Mouse (Mus musculus) adrenal gland, postnatal 14 days (tissue): ENCODE results near the gene Socs4. TPM values are rescaled to one million over a fixed set of nuclear protein-coding genes. Genes with fewer than 3 reads are reported as not detected.
"Not testable (repeated sequence)": the region's sequence is repeated elsewhere in the genome, so short reads cannot be mapped to it uniquely, and the experiment has no call there.

Experiments used
- DNase-seq: peaks from one replicate; pipeline ENCODE4 v3.0.0; 2021; ENCODE audit warnings: mixed read lengths
- total RNA-seq: library from RNA; stranded (reverse); gene quantifications from 2 replicates; pipeline ENCODE4 v1.2.3, GENCODE M21; 2021

The Socs4 gene
- total RNA-seq, 1 experiment from 2014 or later: 24.2 TPM

DNA sequence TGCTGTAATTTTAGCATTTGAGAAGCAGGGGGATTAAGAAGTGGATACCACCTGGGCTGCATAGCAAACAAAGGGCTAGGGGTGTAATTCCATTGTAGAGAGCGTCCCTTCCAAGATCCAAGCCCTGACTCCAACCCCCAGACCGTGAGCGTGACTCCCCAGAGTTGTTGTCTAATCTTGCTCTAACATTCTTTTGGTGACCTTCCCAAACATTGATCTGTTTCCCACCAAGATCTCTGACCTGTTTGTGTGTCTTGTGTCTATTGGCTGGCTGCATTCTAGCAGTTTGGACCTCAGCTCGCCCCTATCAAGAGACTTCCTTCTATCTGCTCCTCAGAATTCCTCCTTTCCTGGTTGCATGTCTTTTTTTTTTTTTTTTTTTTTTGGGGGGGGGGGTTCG is 10.3 kb downstream of the Socs4 start:
- no peak for DNase-seq

DNA sequence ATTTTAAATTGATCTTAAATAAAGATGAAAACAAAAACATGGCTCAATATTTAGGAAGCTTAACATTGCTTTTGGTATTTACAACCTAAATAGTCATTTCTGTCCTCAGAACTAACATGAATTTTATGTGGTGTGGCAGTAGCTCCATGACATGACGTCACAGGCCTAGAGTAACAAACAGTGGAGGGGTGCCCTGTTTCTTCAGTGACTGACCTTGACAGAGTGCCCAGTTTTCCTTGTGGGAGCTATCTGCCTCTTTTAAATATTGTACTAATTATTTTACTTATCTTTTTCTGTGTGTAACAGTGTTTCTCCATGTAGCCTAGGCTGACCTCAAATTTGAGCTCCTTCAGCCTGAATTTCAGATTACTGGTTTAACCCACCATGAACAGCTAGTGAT is 15.0 kb downstream of the Socs4 start:
- DNase-seq: peak; percentile 51

DNA sequence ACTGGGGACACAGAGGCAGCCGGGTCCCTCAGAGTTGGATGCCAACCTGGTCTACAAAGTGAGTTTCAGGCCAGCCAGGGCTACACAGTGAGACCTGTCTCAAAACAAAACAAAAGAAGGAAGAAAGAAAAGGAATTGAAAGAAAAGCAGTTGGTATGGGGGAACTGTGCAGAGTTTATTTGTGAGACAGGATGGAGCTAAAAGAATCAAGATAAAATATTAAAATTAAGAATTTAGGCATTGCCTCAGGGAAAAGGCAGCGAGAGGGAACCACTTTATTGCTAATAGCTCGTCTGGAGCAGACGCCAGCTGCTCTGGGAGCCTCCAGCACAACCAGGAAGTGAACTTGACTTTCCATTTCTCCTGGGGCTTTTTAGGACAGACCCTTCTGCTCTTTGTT is 17.4 kb downstream of the Socs4 start:
- DNase-seq: no peak

DNA sequence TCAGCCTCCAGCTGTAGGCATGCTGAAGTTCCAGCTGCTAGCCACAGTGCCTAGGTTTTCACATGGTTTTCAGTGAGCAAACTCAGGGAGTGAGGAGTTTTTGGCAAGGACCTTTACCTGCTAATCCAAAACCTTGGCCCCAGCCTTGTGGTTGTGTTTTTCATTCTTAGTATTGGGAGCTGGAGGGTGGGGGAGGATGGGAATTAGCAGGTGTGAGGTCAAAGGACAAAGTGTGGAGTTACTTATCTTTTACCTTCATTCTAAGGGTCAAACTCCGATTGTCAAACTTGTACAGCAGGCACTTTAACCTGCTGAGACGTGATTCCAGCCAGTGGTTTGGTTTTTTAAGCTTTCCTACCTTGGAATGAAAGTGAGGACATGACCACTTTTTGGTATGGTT is 19.5 kb downstream of the Socs4 start:
- no peak for DNase-seq

DNA sequence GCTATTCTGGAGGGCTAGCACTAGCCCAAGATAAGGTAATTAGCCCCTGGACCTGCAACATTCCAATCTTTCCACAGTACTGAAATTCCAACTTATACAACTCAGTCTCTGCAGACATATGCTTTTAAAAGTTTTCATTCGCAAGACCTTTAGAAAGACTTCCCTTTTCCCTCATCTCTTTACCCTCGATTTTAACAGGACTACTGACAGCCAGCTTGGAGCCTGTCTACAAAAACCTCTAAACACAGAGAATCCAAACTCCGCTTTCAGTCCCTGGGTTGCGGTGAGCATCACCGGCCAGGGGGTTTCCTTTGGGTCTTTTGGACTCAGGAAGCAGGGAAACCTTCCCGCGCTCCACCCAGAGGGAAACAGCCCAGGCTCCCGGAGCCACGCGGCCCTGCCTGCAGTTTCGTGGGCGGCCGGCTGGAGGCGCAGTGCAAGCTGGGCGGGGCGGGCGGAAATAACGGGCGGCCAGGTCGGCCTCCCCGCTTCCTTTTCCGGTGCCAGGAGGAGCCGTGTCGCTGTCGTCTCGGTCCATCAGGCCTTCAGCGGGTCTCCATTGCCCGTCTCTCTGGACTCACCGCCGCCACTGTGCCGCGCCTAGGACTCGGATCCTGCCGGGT is 21.2 kb downstream of the Socs4 start, which contains the start of gene Mapk1ip1l:
Gene Mapk1ip1l (plus strand): TSS at position 482 of the 623 bp plus-strand sequence.
- DNase-seq: peak; percentile 97

DNA sequence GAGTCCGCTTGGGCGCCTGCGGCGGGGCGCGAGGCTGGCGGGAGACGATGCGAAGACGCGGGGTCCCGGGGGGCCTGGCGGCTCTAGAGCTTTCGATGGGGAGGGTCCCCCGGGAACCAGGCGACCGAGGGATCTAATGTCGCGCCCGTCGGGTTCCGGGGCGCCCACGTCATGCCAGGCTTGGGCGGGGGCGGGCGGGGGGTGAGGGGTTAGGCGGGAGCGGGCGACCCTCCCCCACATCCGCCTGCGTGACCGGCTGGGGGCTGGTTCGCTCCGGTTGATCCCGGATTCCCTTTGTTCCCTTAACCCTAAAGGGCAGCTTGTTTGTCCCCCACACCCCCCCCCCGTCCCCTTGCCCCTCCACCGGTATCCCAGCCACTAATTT is 21.7 kb downstream of the Socs4 start:
- no peak for DNase-seq

DNA sequence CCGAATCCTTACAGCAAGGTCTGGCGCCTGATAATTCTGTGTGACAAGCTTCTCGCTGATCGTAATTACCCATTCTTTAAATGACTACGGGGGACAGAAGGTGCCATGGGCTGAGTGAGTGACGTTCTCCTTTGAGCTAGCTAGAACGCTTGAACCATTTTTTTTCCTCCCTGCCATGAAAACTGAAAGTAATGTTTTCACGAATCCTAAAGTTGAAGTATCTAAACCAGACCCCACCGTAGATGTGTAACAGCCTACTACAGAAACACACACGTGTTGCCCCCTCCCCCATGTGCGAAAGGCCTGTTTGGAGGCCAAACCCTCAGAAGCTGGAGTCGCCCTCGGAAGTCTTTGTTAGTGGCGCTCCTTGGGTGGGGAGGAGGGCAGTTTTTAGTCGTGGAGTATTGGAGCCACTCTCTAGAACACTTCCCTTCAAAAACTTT is 22.1 kb downstream of the Socs4 start:
- DNase-seq: peak; percentile 62

DNA sequence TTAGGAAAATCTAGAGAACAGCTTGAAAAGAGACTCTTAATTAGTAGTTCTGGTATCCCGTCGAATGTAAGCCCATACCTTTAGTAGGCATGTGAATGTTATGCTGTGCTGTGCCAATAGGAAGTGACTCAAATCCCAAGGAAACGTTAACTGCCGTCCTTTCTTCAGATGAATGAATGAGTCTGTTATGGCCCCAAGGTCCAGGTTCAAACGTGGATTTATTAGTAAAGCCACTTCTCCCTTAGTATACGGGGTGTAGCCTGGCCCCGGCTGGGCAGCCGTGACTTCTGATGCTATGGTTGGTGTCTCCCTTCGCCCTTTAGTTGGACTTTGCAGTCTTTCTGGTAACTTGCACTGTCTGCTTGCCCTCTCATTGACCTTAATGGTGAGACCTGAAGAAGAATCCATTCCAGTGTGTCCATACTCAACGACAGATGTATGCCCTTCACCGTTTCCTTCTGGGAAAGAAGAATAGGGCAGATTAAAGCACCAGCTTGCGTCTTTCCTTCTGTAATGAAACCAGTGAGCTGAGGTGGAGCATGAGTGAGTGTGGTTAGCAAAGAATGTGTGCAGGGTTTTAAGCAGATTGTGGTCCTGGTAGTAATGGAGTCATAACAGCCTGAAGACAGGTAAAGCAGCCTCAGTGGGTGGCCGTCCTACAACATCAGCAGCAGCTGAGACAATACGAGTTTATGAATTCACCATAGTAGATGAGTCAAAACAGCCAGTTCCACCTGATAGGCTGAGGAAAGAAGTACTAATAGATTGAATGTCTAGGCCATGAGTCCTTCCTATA is 26.4 kb downstream of the Socs4 start:
- DNase-seq: no peak

DNA sequence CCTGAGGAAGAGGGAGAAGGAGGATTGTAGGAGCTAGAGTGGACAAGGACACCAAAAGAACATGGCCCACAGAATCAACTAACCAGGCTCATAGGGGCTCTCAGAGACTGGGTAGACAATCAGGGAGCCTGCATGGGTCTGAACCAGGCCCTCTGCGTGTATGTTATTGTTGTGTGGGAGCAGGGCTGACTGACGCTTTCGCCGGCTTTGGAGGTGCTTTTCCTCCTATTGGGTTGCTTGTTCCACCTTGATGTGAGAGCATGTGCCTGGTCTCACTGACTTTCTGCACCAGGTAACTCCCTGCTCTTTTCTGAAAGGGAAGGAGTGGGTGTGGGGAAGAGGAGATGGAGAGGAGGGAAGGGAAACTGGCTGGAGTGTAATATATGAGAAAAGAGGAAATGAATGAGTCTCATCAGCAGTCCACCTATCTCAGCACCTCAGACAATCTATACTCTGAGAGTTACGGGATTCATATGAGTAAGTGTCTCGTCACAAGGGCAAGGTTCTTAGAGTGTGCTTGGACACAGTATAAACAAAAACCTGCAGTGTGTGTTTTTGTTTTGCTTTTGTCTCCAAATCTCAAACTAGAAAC is 28.2 kb downstream of the Socs4 start:
- DNase-seq: no peak

DNA sequence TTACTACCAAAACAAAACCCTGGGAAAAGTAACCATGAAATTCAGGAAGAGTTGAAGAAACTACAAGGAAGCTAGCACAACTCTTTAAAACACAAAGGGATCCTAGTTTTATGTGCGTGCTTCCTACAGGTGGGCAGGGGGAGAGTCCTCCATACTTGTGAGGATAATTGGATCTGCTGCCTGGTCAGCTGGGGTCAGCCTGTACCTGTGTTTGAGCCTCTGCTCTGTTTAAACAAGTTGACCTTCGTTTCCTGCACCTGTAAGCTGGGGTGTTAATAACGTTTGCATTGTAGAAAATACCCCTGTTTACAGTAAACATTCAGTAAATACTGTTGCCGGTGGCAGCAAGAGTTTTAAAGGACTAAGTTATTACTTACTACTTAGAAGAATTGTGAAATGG is 29.2 kb downstream of the Socs4 start:
- no peak for DNase-seq

DNA sequence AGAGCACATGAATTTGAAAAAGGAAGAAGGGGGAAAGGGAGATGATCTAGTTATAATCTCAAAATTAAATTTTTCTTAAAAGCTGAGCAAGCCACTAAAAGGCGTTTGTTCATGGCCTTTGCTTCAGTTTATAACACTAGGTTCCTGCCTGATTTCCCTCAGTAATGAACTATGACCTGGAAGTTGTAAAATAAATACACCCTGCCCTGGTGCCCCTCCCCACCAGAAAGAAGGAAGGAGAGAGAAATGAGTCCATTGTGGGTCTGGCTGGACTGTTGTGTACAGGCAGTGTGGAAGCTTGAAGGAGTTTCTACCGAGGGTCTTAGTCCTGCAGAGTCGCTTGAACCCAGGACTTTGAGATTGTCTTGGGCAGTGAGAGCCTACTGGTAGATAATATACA is 30.9 kb downstream of the Socs4 start:
- no peak for DNase-seq

DNA sequence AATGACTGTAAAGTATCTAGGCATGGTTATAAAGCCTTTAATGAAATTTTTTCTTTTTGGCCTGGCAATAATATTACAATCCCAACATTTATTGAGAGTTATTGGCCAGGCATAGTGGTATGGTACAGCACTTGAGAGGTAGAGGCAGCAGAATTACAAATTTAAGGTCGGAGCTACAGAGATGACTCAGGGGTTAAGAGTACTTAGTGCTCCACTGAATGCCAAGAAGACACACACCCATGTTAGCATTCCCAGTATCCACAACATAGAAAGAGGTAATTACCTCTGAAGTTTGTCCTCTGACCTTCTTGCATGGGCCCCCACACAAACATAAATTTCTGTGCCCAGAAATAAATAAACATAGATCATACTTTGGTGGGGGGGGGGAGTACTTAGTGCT is 32.3 kb downstream of the Socs4 start:
- DNase-seq: no peak

DNA sequence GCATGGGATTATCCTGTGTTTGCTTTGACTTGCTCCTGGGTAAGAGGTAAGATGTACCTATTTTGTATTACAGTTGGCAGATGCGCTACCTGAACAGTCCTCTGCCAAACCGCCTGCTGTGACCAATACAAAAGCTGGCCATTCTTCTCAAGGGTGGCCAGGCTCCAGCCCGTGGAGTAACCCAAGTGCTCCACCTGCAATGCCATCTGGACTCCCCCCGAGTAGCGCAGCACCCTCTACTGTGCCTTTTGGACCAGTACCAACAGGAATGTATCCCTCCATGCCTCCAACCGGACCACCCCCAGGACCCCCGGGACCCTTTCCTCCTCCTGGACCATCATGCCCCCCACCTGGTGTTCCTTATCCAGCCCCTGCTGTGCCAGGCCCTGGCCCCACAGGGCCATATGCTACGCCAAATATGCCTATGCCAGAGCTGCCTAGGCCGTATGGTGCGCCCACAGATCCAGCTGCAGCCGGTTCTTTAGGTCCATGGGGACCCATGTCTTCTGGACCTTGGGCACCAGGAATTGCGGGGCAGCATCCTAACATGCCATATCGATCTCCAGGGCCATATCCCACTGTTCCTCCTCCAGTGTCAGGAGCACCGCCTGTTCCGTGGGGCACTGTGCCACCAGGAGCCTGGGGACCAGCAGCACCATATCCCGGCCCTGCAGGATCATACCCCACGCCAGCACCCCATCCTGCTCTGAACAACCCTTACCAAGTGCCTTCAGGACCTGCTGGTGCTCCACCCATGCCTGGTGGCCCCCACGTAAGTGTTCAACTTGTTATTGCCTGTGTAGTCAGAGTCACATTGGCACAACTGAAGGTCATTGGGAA is 33.8 kb downstream of the Socs4 start:
- DNase-seq: no peak

DNA sequence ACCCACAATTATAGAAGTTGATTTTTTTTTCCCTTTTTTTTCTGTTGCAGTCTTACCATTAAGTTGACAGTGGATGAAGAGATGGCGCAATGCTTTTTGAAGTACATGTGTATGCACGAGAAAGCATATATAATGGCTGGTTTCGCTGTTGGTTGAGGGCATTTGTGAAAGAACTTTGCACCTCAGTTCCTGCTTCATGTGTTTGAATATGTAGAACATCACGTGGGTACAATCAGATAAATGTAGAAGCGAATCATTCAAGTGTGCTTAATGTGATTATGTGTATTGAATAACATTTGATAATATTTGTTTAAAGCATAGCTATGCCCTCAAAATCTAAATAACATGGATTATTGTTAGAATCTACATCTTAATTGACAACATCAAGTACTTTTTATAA is 42.6 kb downstream of the Socs4 start:
- DNase-seq: no peak

DNA sequence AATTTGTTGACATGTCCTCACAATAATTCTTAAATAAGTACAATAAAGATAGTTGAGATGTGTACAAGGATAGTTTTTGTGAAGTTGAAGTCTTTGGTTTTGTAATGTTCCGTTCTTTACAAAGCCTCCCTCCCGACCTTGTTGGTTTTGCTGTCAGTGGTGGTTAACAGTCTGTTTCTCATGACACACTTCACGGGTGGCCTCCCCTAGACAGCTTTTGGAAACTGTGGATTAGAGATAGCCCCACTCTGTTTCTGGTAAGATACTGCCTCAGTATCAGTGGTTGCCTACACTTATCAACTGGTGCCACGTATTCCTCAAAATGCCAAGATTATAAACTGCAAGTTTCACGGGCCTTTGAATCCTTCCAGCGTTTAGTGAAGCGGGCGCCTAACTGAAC is 44.9 kb downstream of the Socs4 start:
- DNase-seq: not testable (repeated sequence)

DNA sequence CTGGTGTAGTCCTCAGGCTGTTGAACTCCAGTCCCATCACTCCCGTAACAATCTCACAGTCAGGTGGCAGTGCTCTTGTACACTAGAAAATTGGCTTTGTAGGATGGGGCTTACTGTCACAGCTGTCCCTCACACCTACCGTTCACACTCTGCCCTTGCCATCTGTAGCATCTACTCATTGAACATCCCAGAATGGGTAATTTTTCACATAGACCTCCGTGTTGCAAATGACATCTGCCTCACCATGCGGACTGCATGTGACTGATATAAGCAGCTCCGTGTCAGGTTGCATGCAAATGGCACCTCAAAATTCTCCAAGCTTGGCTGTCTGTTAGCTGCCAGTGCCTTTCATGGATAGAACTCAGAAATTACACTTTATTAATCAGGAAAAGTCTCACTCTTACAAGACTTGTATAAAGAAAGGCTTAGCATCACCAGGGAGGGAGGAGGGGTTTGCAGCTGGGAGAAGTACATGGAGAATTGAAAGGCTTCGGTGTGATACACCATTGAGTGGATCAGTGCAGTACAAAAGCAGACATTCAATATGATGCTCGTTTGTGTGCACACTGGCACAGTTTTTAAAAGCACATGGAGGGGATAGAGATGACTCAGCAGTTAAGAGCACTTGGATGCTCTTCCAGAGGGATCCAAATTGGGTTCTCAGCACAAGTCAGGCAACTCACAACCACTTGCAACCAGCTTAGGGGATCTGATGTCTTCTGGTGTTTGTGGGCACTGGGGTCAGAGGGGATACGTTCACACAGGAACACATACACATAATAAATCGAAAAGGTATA is 49.4 kb downstream of the Socs4 start:
- no peak for DNase-seq

DNA sequence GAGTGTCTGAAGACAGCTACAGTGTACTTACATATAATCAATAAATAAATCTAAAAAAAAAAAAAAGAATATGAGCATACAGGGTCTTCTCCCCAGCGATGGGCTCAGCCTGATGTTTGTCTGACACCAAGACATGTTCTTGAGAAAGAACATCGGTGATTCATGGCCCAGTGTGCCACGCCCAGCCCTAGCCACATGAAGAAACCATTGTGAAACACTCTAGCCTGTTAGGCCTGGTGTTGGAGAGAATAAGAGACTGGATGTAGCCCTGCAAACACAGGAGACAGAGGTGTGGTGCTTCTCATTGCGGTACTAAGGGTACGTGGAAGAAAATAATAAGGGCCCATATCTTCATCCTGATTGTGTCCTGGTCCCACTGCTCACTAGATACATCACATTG is 50.6 kb downstream of the Socs4 start:
- peak; percentile 31 for DNase-seq

DNA sequence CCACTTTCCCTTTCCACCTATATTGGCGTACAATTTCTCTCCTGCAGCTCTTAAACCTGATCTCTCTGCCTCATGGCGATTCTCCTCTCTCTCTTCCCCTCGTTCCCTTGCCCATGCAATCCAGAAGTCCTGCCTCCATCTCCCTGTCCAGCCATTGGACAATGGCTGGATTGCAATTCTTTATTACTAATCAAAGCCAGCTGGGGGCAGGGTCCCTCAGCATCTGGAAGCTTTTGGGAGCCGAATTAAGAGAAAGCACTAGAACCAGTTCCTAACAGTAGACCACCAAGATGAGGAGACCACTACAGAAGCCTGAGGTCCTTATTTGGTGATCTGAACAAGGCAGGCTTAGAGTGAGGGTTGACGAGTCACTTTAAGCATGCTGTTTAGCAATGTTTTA is 55.2 kb downstream of the Socs4 start:
- no peak for DNase-seq

DNA sequence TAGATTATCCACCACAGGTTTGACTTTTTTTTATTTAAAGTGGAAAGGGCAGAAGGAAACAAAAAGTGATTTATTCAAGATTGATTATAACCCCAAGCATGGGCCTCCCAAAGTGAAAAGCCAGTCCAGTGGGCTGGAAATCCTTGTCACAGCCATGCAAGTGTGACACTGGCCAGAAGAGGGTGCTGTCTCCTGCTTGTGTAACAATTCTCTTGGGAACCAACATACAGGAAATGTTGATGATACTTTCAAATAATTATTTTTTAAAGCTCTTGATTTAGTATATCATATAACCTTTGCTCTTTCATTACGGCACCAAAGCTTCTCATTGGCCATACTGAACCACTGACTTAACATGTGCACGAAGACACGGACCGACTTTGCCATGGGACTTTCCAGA is 58.1 kb downstream of the Socs4 start:
- peak; percentile 81 for DNase-seq

DNA sequence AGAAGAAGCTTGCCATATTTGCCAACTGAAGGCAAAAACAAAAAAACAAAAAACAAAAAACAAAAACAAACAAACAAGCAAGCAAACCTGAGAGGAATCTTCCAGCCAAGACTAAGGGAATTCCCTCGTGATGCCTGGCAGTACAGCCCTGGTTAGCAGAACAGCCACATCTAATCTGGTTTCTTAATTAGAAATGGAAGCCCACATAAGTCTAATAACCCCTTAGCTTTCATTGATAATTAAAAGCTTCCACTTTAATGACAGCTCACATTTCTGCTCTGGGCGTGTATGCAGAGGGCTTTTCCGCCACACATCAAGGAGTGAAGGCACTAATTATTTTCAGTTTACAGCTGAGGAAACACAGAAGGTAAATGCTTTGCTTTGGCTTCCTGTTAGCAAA is 58.6 kb downstream of the Socs4 start:
- no peak for DNase-seq

DNA sequence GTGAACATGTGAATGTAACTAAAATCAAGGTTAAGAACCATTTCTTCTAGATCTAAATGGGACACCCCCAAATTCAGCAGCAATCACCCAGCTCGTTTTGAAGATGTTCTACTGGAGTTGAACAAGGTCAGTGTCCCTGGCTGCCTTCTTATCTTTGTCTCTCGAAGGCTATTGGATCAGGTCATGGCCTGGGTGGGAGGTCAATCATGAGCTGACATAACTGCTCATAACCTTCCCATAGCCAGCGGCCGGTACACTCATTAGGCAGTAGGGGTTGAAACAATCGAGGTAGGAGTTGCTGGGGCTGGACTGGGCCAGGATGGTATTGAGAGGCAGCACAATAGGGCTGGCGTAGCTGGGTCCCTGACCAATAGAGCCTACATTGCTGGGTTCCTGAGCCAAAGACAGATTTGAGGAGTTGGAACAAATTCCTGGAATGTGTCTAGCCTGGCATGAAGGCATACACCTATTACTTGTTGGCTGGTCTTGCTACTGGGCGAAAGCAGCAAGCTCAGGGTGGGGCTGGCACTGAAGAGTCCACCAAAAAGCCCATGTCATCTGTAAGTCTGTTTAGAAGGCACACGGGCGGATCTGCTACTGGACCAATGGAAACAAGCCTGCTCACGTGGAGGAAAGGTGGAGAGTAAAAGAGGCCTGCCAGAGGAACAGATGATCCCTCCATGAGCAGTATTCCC is 63.6 kb downstream of the Socs4 start:
- DNase-seq: peak; percentile 43
